Mouse (Mus musculus) midbrain, embryonic 15.5 days (tissue): ENCODE data around the gene Tor1aip1. TPM values are rescaled to one million over a fixed set of nuclear protein-coding genes. Genes with fewer than 3 reads are reported as not detected.

ENCODE experiments used
- ATAC-seq: fragments of 200-750 bp; cut with Nextera tagmentation; replicated peaks from 2 replicates; pipeline ENCODE4 v1.8.0; 2017; ENCODE audit warnings: moderate TSS enrichment
- H3K27ac ChIP-seq: fragments of 300-500 bp; sonication (generic); 2 replicates; pipeline ENCODE4 v1.5.1; 2015; ENCODE audit warnings: mild to moderate bottlenecking, inconsistent platforms
- H3K27me3 ChIP-seq: fragments of 300-500 bp; sonication (generic); replicated peaks from 2 replicates; pipeline ENCODE4 v1.6.1; 2015; ENCODE audit warnings: inconsistent platforms
- H3K36me3 ChIP-seq: fragments of 300-500 bp; sonication (generic); replicated peaks from 2 replicates; pipeline ENCODE4 v1.6.1; 2015; ENCODE audit warnings: inconsistent platforms
- H3K4me1 ChIP-seq: fragments of 300-500 bp; sonication (generic); 2 replicates; pipeline ENCODE4 v1.6.1; 2015; ENCODE audit warnings: inconsistent platforms
- H3K4me2 ChIP-seq: fragments of 300-500 bp; sonication (generic); 2 replicates; pipeline ENCODE4 v1.6.1; 2015; ENCODE audit warnings: inconsistent platforms, mild to moderate bottlenecking, moderate library complexity
- H3K4me3 ChIP-seq: fragments of 300-500 bp; sonication (generic); 2 replicates; pipeline ENCODE4 v1.5.1; 2015; ENCODE audit warnings: mild to moderate bottlenecking, inconsistent platforms
- H3K9ac ChIP-seq: fragments of 300-500 bp; sonication (generic); 2 replicates; pipeline ENCODE4 v1.6.1; 2015; ENCODE audit warnings: mild to moderate bottlenecking, inconsistent platforms
- H3K9me3 ChIP-seq: fragments of 300-500 bp; sonication (generic); 2 replicates; pipeline ENCODE4 v1.6.1; 2016; ENCODE audit warnings: inconsistent platforms
- WGBS: fragments of 180-500 bp; shearing (Covaris S2); methylation state at CpG from one replicate; pipeline ENCODE4 v1.1.7; 2015; ENCODE audit warnings: mixed read lengths; 5-methylcytosine and 5-hydroxymethylcytosine counted together
- polyA plus RNA-seq: library from polyadenylated mRNA; unstranded; fragments of >200 nt; fragmentation: Nextera tagmentation; extraction: Ambion mirVana; gene quantifications from 2 replicates; pipeline ENCODE4 v1.2.1, GENCODE M21; 2015

Tor1aip1 gene
- 18.8 and 19.9 TPM in 2 replicates for polyA plus RNA-seq

GRCm38 (mm10) chr1:156035930-156036737 is at the start of gene Tor1aip1:
Gene Tor1aip1 (minus strand): TSS chr1:156036480.
- Histone ChIP-seq H3K9ac (peak within 1 kb of the TSS; percentile 82), H3K4me2 (peak within 1 kb of the TSS; percentile 70), H3K9me3 (no peaks in the 10 kb centered on the region), H3K4me3 (peak within 1 kb of the TSS; percentile 66), H3K27ac (peak within 1 kb of the TSS; percentile 97), H3K4me1 (peaks cover 21% of the 10 kb centered on the region), H3K36me3 (peaks cover 16% of the 10 kb centered on the region; the same call in 1 of the 2 replicates), H3K27me3 (no peaks in the 10 kb centered on the region)
- under 1% methylated on average over 59 of the region's 59 CpGs for WGBS
- peak; percentile 96 for ATAC-seq

GRCm38 (mm10) chr1:156085770-156086169 is 49.5 kb upstream of the Tor1aip1 start:
- WGBS, result 57% methylated on average over 5 of the region's 5 CpGs
- no peaks in the 10 kb centered on the region for H3K9me3 ChIP-seq
- H3K36me3 ChIP-seq, result no peaks in the 10 kb centered on the region
- H3K4me3 ChIP-seq, result no peak overlapping the region
- no peaks in the 10 kb centered on the region for H3K4me1 ChIP-seq
- no peaks in the 10 kb centered on the region for H3K27me3 ChIP-seq
- peak; percentile 53; the same call in 1 of the 2 replicates for ATAC-seq
- no peak overlapping the region for H3K9ac ChIP-seq
- H3K4me2 ChIP-seq, result no peak overlapping the region
- H3K27ac ChIP-seq, result no peak overlapping the region

- Histone ChIP-seq H3K9me3 (no peaks in the 10 kb centered on the region), H3K36me3 (no peaks in the 10 kb centered on the region), H3K4me2 (no peak overlapping the region), H3K9ac (no peak overlapping the region), H3K27ac (no peak overlapping the region), H3K27me3 (no peaks in the 10 kb centered on the region), H3K4me1 (no peaks in the 10 kb centered on the region), H3K4me3 (no peak overlapping the region)
- WGBS, result 64% methylated on average over 3 of the region's 3 CpGs
- no peak for ATAC-seq
Measured at GRCm38 (mm10) chr1:156084603-156085002, 48.3 kb upstream of the Tor1aip1 start.

- no peak overlapping the region for H3K4me3 ChIP-seq
- no peak overlapping the region for H3K4me2 ChIP-seq
- no peaks in the 10 kb centered on the region for H3K27me3 ChIP-seq
- H3K4me1 ChIP-seq, result no peaks in the 10 kb centered on the region
- no peak overlapping the region for H3K27ac ChIP-seq
- no peaks in the 10 kb centered on the region for H3K9me3 ChIP-seq
- no peak for ATAC-seq
- 66% methylated on average over 3 of the region's 3 CpGs for whole genome bisulfite sequencing
- H3K36me3 ChIP-seq, result no peaks in the 10 kb centered on the region
- H3K9ac ChIP-seq, result no peak overlapping the region
Measured at GRCm38 (mm10) chr1:156077655-156078054, 41.4 kb upstream of the Tor1aip1 start.

GRCm38 (mm10) chr1:156076474-156076873 is 40.2 kb upstream of the Tor1aip1 start:
- no peak overlapping the region for H3K4me3 ChIP-seq
- H3K4me1 ChIP-seq, result no peaks in the 10 kb centered on the region
- no peak overlapping the region for H3K27ac ChIP-seq
- no peaks in the 10 kb centered on the region for H3K36me3 ChIP-seq
- no peaks in the 10 kb centered on the region for H3K27me3 ChIP-seq
- no peak for ATAC-seq
- no peak overlapping the region for H3K9ac ChIP-seq
- no peak overlapping the region for H3K4me2 ChIP-seq
- WGBS, result 57% methylated on average over 4 of the region's 4 CpGs
- no peaks in the 10 kb centered on the region for H3K9me3 ChIP-seq

GRCm38 (mm10) chr1:156074575-156074974 is 38.3 kb upstream of the Tor1aip1 start:
- H3K27ac ChIP-seq, result no peak overlapping the region
- H3K4me3 ChIP-seq, result no peak overlapping the region
- H3K27me3 ChIP-seq, result no peaks in the 10 kb centered on the region
- 70% methylated on average over 8 of the region's 8 CpGs for WGBS
- H3K4me2 ChIP-seq, result no peak overlapping the region
- H3K36me3 ChIP-seq, result no peaks in the 10 kb centered on the region
- H3K4me1 ChIP-seq, result no peaks in the 10 kb centered on the region
- no peak for ATAC-seq
- H3K9me3 ChIP-seq, result no peaks in the 10 kb centered on the region
- no peak overlapping the region for H3K9ac ChIP-seq

GRCm38 (mm10) chr1:156073169-156073821 is 37.0 kb upstream of the Tor1aip1 start:
- no peak for ATAC-seq
- Histone ChIP-seq H3K4me3 (no peak overlapping the region), H3K27ac (no peak overlapping the region), H3K9me3 (no peaks in the 10 kb centered on the region), H3K27me3 (no peaks in the 10 kb centered on the region), H3K4me2 (no peak overlapping the region), H3K9ac (no peak overlapping the region), H3K36me3 (no peaks in the 10 kb centered on the region), H3K4me1 (no peaks in the 10 kb centered on the region)
- WGBS, result 69% methylated on average over 15 of the region's 15 CpGs

- no peak overlapping the region for H3K27ac ChIP-seq
- no peaks in the 10 kb centered on the region for H3K27me3 ChIP-seq
- H3K9ac ChIP-seq, result no peak overlapping the region
- H3K4me2 ChIP-seq, result no peak overlapping the region
- no peaks in the 10 kb centered on the region for H3K9me3 ChIP-seq
- H3K4me1 ChIP-seq, result no peaks in the 10 kb centered on the region
- peaks cover 3% of the 10 kb centered on the region; the same call in 1 of the 2 replicates for H3K36me3 ChIP-seq
- no peak overlapping the region for H3K4me3 ChIP-seq
- WGBS, result 86% methylated on average over 14 of the region's 14 CpGs
- ATAC-seq, result no peak
Measured at GRCm38 (mm10) chr1:156070106-156070505, 33.8 kb upstream of the Tor1aip1 start.

GRCm38 (mm10) chr1:156066133-156066532 is 29.9 kb upstream of the Tor1aip1 start:
- peaks cover 9% of the 10 kb centered on the region; the same call in 1 of the 2 replicates for H3K36me3 ChIP-seq
- WGBS, result 76% methylated on average over 3 of the region's 3 CpGs
- no peak overlapping the region for H3K4me2 ChIP-seq
- no peak overlapping the region for H3K9ac ChIP-seq
- ATAC-seq, result no peak
- H3K4me3 ChIP-seq, result no peak overlapping the region
- no peak overlapping the region for H3K27ac ChIP-seq
- no peaks in the 10 kb centered on the region for H3K9me3 ChIP-seq
- no peaks in the 10 kb centered on the region for H3K4me1 ChIP-seq
- H3K27me3 ChIP-seq, result no peaks in the 10 kb centered on the region

GRCm38 (mm10) chr1:156062193-156062592 is 25.9 kb upstream of the Tor1aip1 start:
- no peak overlapping the region for H3K4me3 ChIP-seq
- H3K27me3 ChIP-seq, result no peaks in the 10 kb centered on the region
- H3K36me3 ChIP-seq, result peaks cover 9% of the 10 kb centered on the region; the same call in 1 of the 2 replicates
- H3K9ac ChIP-seq, result no peak overlapping the region
- no peak for ATAC-seq
- H3K4me1 ChIP-seq, result no peaks in the 10 kb centered on the region
- no peak overlapping the region for H3K4me2 ChIP-seq
- no peak overlapping the region for H3K27ac ChIP-seq
- no peaks in the 10 kb centered on the region for H3K9me3 ChIP-seq
- 94% methylated on average over 4 of the region's 4 CpGs for WGBS

GRCm38 (mm10) chr1:156058207-156058606 is 21.9 kb upstream of the Tor1aip1 start:
- Histone ChIP-seq H3K36me3 (peaks cover 5% of the 10 kb centered on the region; the same call in 1 of the 2 replicates), H3K4me2 (no peak overlapping the region), H3K27me3 (no peaks in the 10 kb centered on the region), H3K9me3 (no peaks in the 10 kb centered on the region), H3K27ac (no peak overlapping the region), H3K4me3 (no peak overlapping the region), H3K4me1 (no peaks in the 10 kb centered on the region), H3K9ac (no peak overlapping the region)
- no peak for ATAC-seq
- WGBS, result 86% methylated on average over 2 of the region's 2 CpGs

GRCm38 (mm10) chr1:156046688-156047087 is 10.4 kb upstream of the Tor1aip1 start:
- no peak for ATAC-seq

More at GRCm38 (mm10) chr1:156046688-156047087, 10.4 kb upstream of the Tor1aip1 start:
- Histone ChIP-seq H3K4me2 (no peak overlapping the region), H3K9ac (no peak overlapping the region), H3K4me3 (no peak overlapping the region), H3K27me3 (no peaks in the 10 kb centered on the region), H3K4me1 (peaks cover 13% of the 10 kb centered on the region), H3K27ac (no peak overlapping the region), H3K9me3 (no peaks in the 10 kb centered on the region), H3K36me3 (peaks cover 9% of the 10 kb centered on the region)
- WGBS, result 77% methylated on average over 3 of the region's 3 CpGs
